Mouse (Mus musculus) A20 (cell line): Measurements from ENCODE around the gene Vbp1.
A peak's percentile ranks its signal among the peaks of the same experiment; 100 is the strongest.
"Not testable (repeated sequence)": the region's sequence is repeated elsewhere in the genome, so short reads cannot be mapped to it uniquely, and the experiment has no call there.

ENCODE experiments used
- DNase-seq: peaks from one replicate; pipeline ENCODE4 v3.0.0-alpha.2; 2011; ENCODE audit warnings: low read depth, low spot score

Gene Vbp1

DNA sequence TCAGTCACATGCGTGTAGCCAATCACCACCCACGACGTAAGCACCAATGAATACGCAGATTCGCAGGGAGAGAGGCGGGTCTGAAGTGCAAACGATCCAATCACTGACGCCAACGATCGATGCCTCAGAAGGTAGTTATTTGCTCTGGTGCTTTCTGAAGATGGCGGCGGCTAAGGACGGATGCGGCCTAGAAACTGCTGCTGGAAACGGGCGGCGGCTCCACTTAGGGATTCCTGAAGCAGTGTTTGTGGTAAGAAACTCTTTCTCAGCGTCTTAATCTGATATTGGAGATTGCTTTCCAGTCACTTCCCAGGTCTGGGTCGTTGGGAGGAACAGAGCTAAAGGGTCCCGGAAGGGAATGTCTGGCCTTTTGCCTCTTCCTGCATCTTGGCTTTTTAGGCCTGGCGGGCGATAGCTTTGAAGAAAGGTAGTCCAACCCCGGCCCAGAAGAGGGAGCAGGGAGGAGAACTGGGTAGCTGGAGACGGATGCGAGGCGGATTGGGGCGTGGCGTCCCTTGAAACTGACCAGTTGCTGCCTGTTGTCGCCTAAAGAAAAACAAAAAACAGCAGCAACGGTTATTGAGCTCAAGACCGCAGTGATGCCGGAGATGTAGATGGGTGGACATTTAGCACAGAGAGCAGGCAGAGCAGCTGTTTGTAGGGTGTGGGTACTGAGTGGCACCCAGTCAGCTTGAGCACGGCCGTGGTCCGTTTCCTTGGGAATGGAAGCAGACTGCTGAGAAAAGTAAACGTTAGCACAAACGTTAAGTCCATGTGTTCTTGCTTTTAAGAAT is at the start of gene Vbp1:
Vbp1 (plus strand) TSS at position 121 of the 794 bp plus-strand sequence.
- DNase-seq = peak; percentile 88

DNA sequence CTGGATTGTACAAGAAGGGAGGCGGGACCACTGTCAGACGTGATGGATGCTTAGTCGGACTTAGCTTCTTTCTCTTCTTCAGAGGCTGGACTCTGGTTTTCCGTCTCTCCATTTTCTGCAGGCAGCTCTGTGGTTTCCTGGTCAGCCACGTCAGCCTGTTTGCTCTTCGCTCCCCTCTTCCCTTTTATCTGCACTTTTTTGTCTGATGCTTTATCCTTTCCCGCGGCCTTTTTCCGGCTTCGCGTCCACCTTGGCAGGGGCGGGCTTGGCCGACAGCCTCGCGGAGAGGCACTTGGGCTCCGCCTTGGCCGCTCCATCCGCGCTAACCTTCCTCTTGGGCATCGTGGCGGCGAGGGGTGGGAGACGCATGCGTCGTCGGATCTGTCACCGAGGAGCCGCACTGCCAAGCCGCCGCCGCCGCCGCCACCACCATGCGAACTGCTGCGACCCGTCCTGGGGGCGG is 38.9 kb upstream of the Vbp1 start:
- DNase-seq = not testable (repeated sequence)

DNA sequence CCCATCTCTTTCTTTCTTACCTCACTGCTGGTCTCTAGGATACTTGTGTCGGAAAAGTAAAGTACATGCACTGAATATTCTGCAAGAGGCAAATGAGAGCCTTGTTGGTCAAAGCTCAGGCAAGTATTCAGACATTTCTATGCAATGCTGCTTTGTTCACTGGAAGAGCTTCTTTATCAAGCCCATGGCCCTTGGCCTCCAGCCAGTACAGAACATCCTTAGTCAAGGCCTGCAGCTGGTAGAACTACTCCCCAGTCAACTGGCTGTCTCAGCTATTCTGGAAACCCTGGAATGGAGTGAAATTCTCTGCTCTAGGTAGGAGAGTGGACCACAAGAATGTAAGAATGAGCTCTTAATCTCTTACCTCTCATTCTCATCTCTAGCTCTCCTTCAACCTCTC is 24.2 kb upstream of the Vbp1 start:
- DNase-seq = no peak

DNA sequence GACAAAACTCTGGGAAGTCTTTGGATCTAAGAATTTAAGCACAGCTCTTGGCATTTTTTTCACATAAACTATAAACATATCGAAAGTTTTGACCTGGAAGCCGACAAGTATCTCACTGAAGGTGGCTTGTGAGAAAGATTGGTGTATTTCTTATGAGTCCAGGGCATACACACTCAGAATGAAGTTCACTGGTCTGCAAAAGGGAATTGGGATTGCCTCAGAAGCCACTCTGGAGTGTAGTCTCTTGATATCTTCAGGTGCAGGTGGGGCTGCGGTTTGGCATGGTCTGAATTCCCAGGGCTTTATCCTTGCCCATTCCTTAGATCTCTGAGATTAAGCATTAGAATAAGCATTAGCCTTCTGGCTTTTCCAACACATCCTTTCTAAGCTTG is 316 bp upstream of the Vbp1 start:
- DNase-seq = no peak

DNA sequence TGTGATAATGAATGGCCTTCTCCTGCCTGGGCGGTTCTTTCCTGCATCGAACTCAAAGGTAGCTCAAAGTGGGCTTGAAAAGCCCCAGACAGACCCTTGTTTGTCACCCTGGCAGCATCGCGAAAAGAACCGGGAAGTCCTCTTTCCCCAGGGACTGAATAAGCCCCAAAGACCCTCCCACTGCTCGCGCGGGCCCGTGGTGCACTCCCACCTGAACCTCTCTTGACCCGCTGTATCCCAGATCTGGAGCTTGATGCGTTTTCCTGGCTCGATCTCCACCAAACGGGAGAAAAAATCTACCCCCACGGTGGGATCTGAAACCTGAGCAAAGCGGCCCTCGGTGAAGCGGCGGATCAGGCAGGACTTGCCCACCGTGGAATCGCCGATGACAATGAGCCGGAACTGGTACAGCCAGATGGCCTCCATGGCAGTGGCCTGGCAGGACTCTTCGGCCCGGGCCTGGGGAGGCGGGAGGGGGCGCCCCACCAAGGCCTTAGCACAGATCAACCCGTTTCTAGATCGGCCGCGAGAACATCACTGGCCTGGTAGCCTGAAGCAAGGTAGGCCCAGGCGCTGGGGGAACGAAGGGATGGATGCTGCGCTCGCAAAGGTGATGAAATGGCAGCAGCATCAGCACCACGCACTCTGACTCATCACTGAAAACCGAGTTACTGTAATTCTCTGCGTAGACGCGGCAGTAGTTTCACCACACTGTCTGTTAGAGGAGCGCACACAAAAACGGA is 63.7 kb downstream of the Vbp1 start, which contains the start of gene Rab39b:
Rab39b (minus strand) TSS at position 650 of the 743 bp plus-strand sequence.
- no peak for DNase-seq

DNA sequence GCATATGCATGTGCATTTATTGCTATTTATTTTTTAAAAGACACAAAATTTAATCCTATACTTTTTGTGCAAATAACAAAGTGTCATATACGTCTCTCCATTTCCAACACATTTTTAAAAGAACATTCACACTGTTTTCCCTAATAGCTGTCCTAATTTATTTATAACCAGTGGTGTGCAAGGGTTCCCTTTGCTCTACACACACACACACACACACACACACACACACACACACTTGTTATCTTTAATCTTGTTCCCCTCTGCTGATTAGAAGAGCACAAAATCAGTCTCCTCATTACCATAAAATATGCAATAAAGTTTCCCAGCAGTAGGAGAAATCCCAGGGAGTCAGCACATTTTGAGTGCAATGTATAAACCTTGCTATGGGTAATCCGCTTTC is 64.4 kb downstream of the Vbp1 start:
- no peak for DNase-seq
